Mouse (Mus musculus) myocyte (in vitro differentiated cells): Measurements from ENCODE around the gene Plpp3.

Experiments
- CEBPB ChIP-seq: IDR thresholded peaks from 2 replicates; pipeline ENCODE4 v1.6.1; 2011; ENCODE audit warnings: mild to moderate bottlenecking, moderate library complexity; ENCODE audit not compliant: poor library complexity, insufficient read depth, severe bottlenecking
- E2F4 ChIP-seq: IDR thresholded peaks from one replicate; pipeline ENCODE4 v1.6.1; 2011; ENCODE audit warnings: mild to moderate bottlenecking, control low read depth, moderate library complexity; ENCODE audit not compliant: insufficient read depth
- MAX ChIP-seq: IDR thresholded peaks from one replicate; pipeline ENCODE4 v1.6.1; 2011; ENCODE audit warnings: low read depth, mild to moderate bottlenecking, control low read depth
- MYOD1 ChIP-seq, 3 experiments: IDR thresholded peaks; one replicate each; pipeline ENCODE4 v1.6.1; 2011; ENCODE audit warnings: control low read depth in 2 of 3, low read depth in 2 of 3, mild to moderate bottlenecking in 2 of 3, moderate library complexity in 1 of 3; ENCODE audit not compliant: insufficient read length in 2 of 3, control insufficient read depth in 1 of 3
- POLR2A ChIP-seq: IDR thresholded peaks from one replicate; pipeline ENCODE4 v1.6.1; 2011; ENCODE audit warnings: low read depth, mild to moderate bottlenecking, control low read depth, moderate library complexity; ENCODE audit not compliant: insufficient read length
- POLR2AphosphoS2 ChIP-seq: IDR thresholded peaks from one replicate; pipeline ENCODE4 v1.6.1; 2011; ENCODE audit warnings: low read depth, control low read depth; ENCODE audit not compliant: insufficient read length
- REST ChIP-seq: IDR thresholded peaks from one replicate; pipeline ENCODE4 v1.6.1; 2011; ENCODE audit warnings: mild to moderate bottlenecking, control low read depth, moderate library complexity; ENCODE audit not compliant: insufficient read depth, insufficient read length
- TCF3 ChIP-seq: IDR thresholded peaks from one replicate; pipeline ENCODE4 v1.6.1; 2011; ENCODE audit warnings: low read depth, control low read depth; ENCODE audit not compliant: insufficient read length

GRCm38 (mm10) chr4:105276062-105276795 is 119.1 kb downstream of the Plpp3 start:
- TF ChIP-seq MAX (no peak), POLR2A (no peak), E2F4 (no peak), MYOD1 (IDR thresholded peaks at IDR 0.05; ENCODE audit: control insufficient read depth in 1 of 3, insufficient read length in 2 of 3, low read depth in 2 of 3) (peak in 2 of 3 experiments; percentile 30 to 63), CEBPB (no peak), POLR2AphosphoS2 (no peak), TCF3 (no peak), REST (no peak)
